Mouse (Mus musculus) forebrain, embryonic 15.5 days (tissue): ENCODE results near the gene Zfp629. TPM values are rescaled to one million over a fixed set of nuclear protein-coding genes. Genes with fewer than 3 reads are reported as not detected.

Experiments
- ATAC-seq: fragments of 200-750 bp; cut with Nextera tagmentation; replicated peaks from 2 replicates; pipeline ENCODE4 v1.8.0; 2017; ENCODE audit warnings: mild to moderate bottlenecking, moderate TSS enrichment, moderate library complexity
- H3K27ac ChIP-seq: fragments of 300-500 bp; sonication (generic); replicated peaks from 2 replicates; pipeline ENCODE4 v1.5.1; 2015; ENCODE audit warnings: mild to moderate bottlenecking, inconsistent platforms
- H3K27me3 ChIP-seq: fragments of 300-500 bp; sonication (generic); 2 replicates; pipeline ENCODE4 v1.6.1; 2015; ENCODE audit warnings: inconsistent platforms
- H3K36me3 ChIP-seq: fragments of 300-500 bp; sonication (generic); 2 replicates; pipeline ENCODE4 v1.6.1; 2015; ENCODE audit warnings: mild to moderate bottlenecking, inconsistent platforms
- H3K4me1 ChIP-seq: fragments of 300-500 bp; sonication (generic); 2 replicates; pipeline ENCODE4 v1.6.1; 2015; ENCODE audit warnings: inconsistent platforms
- H3K4me2 ChIP-seq: fragments of 300-500 bp; sonication (generic); replicated peaks from 2 replicates; pipeline ENCODE4 v1.6.1; 2015; ENCODE audit warnings: mild to moderate bottlenecking, inconsistent platforms
- H3K4me3 ChIP-seq: fragments of 300-500 bp; sonication (generic); 2 replicates; pipeline ENCODE4 v1.5.1; 2015; ENCODE audit warnings: mild to moderate bottlenecking, inconsistent platforms
- H3K9ac ChIP-seq: fragments of 300-500 bp; sonication (generic); replicated peaks from 2 replicates; pipeline ENCODE4 v1.6.1; 2015; ENCODE audit warnings: mild to moderate bottlenecking, inconsistent platforms
- H3K9me3 ChIP-seq: fragments of 300-500 bp; sonication (generic); 2 replicates; pipeline ENCODE4 v1.6.1; 2016; ENCODE audit warnings: inconsistent platforms
- WGBS: fragments of 180-500 bp; shearing (Covaris S2); methylation state at CpG from one replicate; pipeline ENCODE4 v1.1.7; 2015; ENCODE audit warnings: mixed read lengths; 5-methylcytosine and 5-hydroxymethylcytosine counted together
- polyA plus RNA-seq: library from polyadenylated mRNA; unstranded; fragments of >200 nt; fragmentation: Nextera tagmentation; extraction: Ambion mirVana; gene quantifications from 2 replicates; pipeline ENCODE4 v1.2.1, GENCODE M21; 2015

The Zfp629 gene
- polyA plus RNA-seq, 1 experiment from 2014 or later: 18.9 TPM

GRCm38 (mm10) chr7:127613501-127613900, 2.1 kb downstream of the Zfp629 start:
- ATAC-seq: no peak
- no peaks in the 10 kb centered on the region for H3K9me3 ChIP-seq
- H3K27ac ChIP-seq: no peak overlapping the region
- peaks cover 33% of the 10 kb centered on the region for H3K4me1 ChIP-seq
- 87% methylated on average over 8 of the region's 8 CpGs for WGBS
- H3K36me3 ChIP-seq: peaks cover 41% of the 10 kb centered on the region
- peak overlapping the region; percentile 100 for H3K4me3 ChIP-seq
- H3K27me3 ChIP-seq: no peaks in the 10 kb centered on the region
- H3K4me2 ChIP-seq: peak overlapping the region; percentile 94
- no peak overlapping the region for H3K9ac ChIP-seq

- Histone ChIP-seq H3K4me2 (no peak overlapping the region), H3K4me1 (peaks cover 24% of the 10 kb centered on the region), H3K27ac (no peak overlapping the region), H3K4me3 (no peak overlapping the region), H3K9ac (no peak overlapping the region), H3K27me3 (no peaks in the 10 kb centered on the region), H3K9me3 (no peaks in the 10 kb centered on the region), H3K36me3 (peaks cover 61% of the 10 kb centered on the region)
- no peak for ATAC-seq
- WGBS: 95% methylated on average over 26 of the region's 26 CpGs
Measured at GRCm38 (mm10) chr7:127611561-127611960, 4.0 kb downstream of the Zfp629 start.

GRCm38 (mm10) chr7:127611011-127611410, 4.6 kb downstream of the Zfp629 start:
- no peak overlapping the region for H3K9ac ChIP-seq
- H3K4me2 ChIP-seq: no peak overlapping the region
- H3K4me3 ChIP-seq: no peak overlapping the region
- no peaks in the 10 kb centered on the region for H3K9me3 ChIP-seq
- H3K4me1 ChIP-seq: peaks cover 19% of the 10 kb centered on the region
- H3K36me3 ChIP-seq: peaks cover 62% of the 10 kb centered on the region
- no peak overlapping the region for H3K27ac ChIP-seq
- no peak for ATAC-seq
- no peaks in the 10 kb centered on the region for H3K27me3 ChIP-seq
- WGBS: 95% methylated on average over 29 of the region's 29 CpGs

- Histone ChIP-seq H3K27me3 (no peaks in the 10 kb centered on the region), H3K4me2 (no peak overlapping the region), H3K36me3 (peaks cover 80% of the 10 kb centered on the region), H3K9me3 (no peaks in the 10 kb centered on the region), H3K4me1 (no peaks in the 10 kb centered on the region), H3K9ac (no peak overlapping the region), H3K27ac (no peak overlapping the region), H3K4me3 (no peak overlapping the region)
- ATAC-seq: no peak
- 83% methylated on average over 6 of the region's 6 CpGs for WGBS
Measured at GRCm38 (mm10) chr7:127607150-127607549, 8.4 kb downstream of the Zfp629 start.

- 95% methylated on average over 10 of the region's 10 CpGs for WGBS
- no peak overlapping the region for H3K9ac ChIP-seq
- no peaks in the 10 kb centered on the region for H3K4me1 ChIP-seq
- no peak overlapping the region for H3K4me2 ChIP-seq
- H3K36me3 ChIP-seq: peaks cover 80% of the 10 kb centered on the region
- ATAC-seq: no peak
- H3K9me3 ChIP-seq: no peaks in the 10 kb centered on the region
- H3K27ac ChIP-seq: no peak overlapping the region
- H3K27me3 ChIP-seq: no peaks in the 10 kb centered on the region
- H3K4me3 ChIP-seq: no peak overlapping the region
Measured at GRCm38 (mm10) chr7:127604256-127604655, 11.3 kb downstream of the Zfp629 start.

GRCm38 (mm10) chr7:127602903-127603302, 12.7 kb downstream of the Zfp629 start:
- Histone ChIP-seq H3K9ac (no peak overlapping the region), H3K27me3 (no peaks in the 10 kb centered on the region), H3K4me1 (no peaks in the 10 kb centered on the region), H3K9me3 (no peaks in the 10 kb centered on the region), H3K4me2 (no peak overlapping the region), H3K27ac (no peak overlapping the region), H3K4me3 (no peak overlapping the region), H3K36me3 (peaks cover 78% of the 10 kb centered on the region)
- 95% methylated on average over 2 of the region's 2 CpGs for WGBS
- no peak for ATAC-seq

- peaks cover 78% of the 10 kb centered on the region for H3K36me3 ChIP-seq
- no peaks in the 10 kb centered on the region for H3K9me3 ChIP-seq
- H3K9ac ChIP-seq: no peak overlapping the region
- H3K4me2 ChIP-seq: no peak overlapping the region
- no peaks in the 10 kb centered on the region for H3K4me1 ChIP-seq
- no peak overlapping the region for H3K27ac ChIP-seq
- no peak for ATAC-seq
- H3K27me3 ChIP-seq: no peaks in the 10 kb centered on the region
- H3K4me3 ChIP-seq: no peak overlapping the region
- 92% methylated on average over 4 of the region's 4 CpGs for WGBS
Measured at GRCm38 (mm10) chr7:127601735-127602134, 13.9 kb downstream of the Zfp629 start.

- Histone ChIP-seq H3K27ac (no peak overlapping the region), H3K27me3 (no peaks in the 10 kb centered on the region), H3K36me3 (peaks cover 87% of the 10 kb centered on the region), H3K4me2 (no peak overlapping the region), H3K4me3 (no peak overlapping the region), H3K9me3 (no peaks in the 10 kb centered on the region), H3K4me1 (no peaks in the 10 kb centered on the region), H3K9ac (no peak overlapping the region)
- no peak for ATAC-seq
- 98% methylated on average over 7 of the region's 7 CpGs for WGBS
Measured at GRCm38 (mm10) chr7:127600612-127601011, 15.0 kb downstream of the Zfp629 start.

GRCm38 (mm10) chr7:127596747-127597146, 18.9 kb downstream of the Zfp629 start:
- WGBS: 96% methylated on average over 17 of the region's 17 CpGs
- Histone ChIP-seq H3K4me3 (no peak overlapping the region), H3K9me3 (no peaks in the 10 kb centered on the region), H3K36me3 (peaks cover 97% of the 10 kb centered on the region), H3K4me2 (no peak overlapping the region), H3K27me3 (no peaks in the 10 kb centered on the region), H3K9ac (no peak overlapping the region), H3K27ac (no peak overlapping the region), H3K4me1 (no peaks in the 10 kb centered on the region)
- ATAC-seq: no peak

GRCm38 (mm10) chr7:127592575-127592974, 23.0 kb downstream of the Zfp629 start:
- 87% methylated on average over 14 of the region's 14 CpGs for WGBS
- no peak for ATAC-seq
- peaks cover 74% of the 10 kb centered on the region for H3K36me3 ChIP-seq
- no peaks in the 10 kb centered on the region for H3K9me3 ChIP-seq
- no peaks in the 10 kb centered on the region for H3K27me3 ChIP-seq
- H3K4me3 ChIP-seq: no peak overlapping the region
- H3K4me1 ChIP-seq: peaks cover 13% of the 10 kb centered on the region
- no peak overlapping the region for H3K4me2 ChIP-seq
- no peak overlapping the region for H3K9ac ChIP-seq
- H3K27ac ChIP-seq: no peak overlapping the region

- ATAC-seq: no peak
- H3K36me3 ChIP-seq: peaks cover 60% of the 10 kb centered on the region
Measured at GRCm38 (mm10) chr7:127591108-127591507, 24.5 kb downstream of the Zfp629 start.

GRCm38 (mm10) chr7:127589637-127590036, 26.0 kb downstream of the Zfp629 start:
- Histone ChIP-seq H3K27me3 (no peaks in the 10 kb centered on the region), H3K9me3 (no peaks in the 10 kb centered on the region), H3K4me2 (peak overlapping the region; percentile 86), H3K4me1 (peaks cover 18% of the 10 kb centered on the region), H3K36me3 (peaks cover 45% of the 10 kb centered on the region), H3K9ac (no peak overlapping the region), H3K4me3 (peak overlapping the region; percentile 72), H3K27ac (no peak overlapping the region)
- WGBS: 96% methylated on average over 9 of the region's 9 CpGs
- no peak for ATAC-seq

More at GRCm38 (mm10) chr7:127591108-127591507, 24.5 kb downstream of the Zfp629 start:
- Histone ChIP-seq H3K4me1 (peaks cover 18% of the 10 kb centered on the region), H3K27me3 (no peaks in the 10 kb centered on the region), H3K4me2 (no peak overlapping the region), H3K27ac (no peak overlapping the region), H3K9ac (no peak overlapping the region), H3K9me3 (no peaks in the 10 kb centered on the region), H3K4me3 (no peak overlapping the region)
- WGBS: 87% methylated on average over 10 of the region's 10 CpGs

GRCm38 (mm10) chr7:127588901-127589300, 26.7 kb downstream of the Zfp629 start:
- peaks cover 18% of the 10 kb centered on the region for H3K4me1 ChIP-seq
- peaks cover 43% of the 10 kb centered on the region for H3K36me3 ChIP-seq
- H3K9ac ChIP-seq: peak overlapping the region; percentile 77
- H3K4me3 ChIP-seq: peak overlapping the region; percentile 72
- WGBS: 4% methylated on average over 29 of the region's 29 CpGs
- H3K4me2 ChIP-seq: peak overlapping the region; percentile 86
- H3K27me3 ChIP-seq: no peaks in the 10 kb centered on the region
- peak overlapping the region; percentile 84 for H3K27ac ChIP-seq
- no peaks in the 10 kb centered on the region for H3K9me3 ChIP-seq
- ATAC-seq: no peak
